Mouse (Mus musculus) right cerebral cortex, postnatal 36 days (tissue): Measurements from ENCODE around the gene Crtac1.

ENCODE experiments used
- DNase-seq, 2 experiments: peaks; one replicate each; pipeline ENCODE4 v3.0.0; 2022; ENCODE audit warnings: low spot score in 2 of 2, mixed read lengths in 1 of 2

The Crtac1 gene

DNA sequence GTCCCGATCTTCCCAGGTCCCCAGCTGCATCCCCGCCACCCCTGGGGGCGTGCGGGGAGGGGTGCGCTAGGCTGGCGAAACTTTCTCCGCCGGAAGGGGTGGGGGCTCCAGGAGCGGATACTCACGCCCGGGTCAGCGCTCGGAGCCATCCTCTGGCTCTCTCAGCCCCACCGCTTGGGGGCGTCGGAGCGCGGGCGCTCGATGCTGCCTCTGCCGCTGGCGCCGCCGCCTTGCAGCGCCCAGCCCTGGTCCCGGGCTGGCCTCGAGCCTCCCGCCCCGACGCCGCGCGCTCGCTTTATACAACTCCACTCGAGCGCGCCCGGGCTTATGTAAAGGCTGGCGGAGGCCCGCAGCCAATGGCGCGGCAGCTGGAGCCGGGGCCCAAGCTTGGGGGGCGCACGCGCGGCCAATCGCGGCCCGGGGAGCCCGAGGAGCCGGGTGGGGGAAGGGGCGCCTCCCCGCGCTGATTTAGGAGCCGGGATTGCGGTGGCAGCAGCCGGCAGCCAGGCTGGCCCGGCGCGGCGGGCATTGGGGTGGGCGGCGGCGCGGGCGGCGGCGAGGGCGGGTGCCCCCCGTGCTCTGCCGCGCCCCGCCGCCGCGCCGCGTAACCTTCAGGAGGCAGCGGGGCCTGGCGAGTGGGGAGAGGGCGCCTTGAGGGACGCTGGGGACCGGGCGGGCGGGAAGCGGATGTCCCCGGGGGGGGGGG is at the start of gene Crtac1:
Gene Crtac1 (minus strand): TSS at position 299 of the 706 bp plus-strand sequence.
- DNase-seq, result peak; percentile 85 to 86

DNA sequence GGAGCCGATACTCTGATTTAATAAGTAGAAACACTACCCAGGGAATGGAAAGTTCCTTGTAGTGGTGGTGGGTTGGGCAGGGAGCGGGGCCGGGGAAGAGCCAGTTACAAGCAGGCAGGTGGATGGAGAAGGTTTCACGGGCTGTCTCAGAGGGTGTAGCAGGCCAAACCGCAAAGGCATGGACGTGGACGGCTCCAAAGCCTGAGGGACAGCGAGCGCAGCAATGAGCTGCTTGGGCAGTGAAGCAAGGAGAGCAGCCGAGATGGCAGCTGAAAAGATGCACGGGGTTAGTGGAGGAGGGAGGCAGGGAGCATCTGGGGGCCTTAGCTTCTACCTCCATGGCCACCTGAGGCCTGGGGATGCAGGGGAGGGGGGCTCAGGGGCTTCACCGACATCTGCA is 46.7 kb upstream of the Crtac1 start:
- no peak for DNase-seq

DNA sequence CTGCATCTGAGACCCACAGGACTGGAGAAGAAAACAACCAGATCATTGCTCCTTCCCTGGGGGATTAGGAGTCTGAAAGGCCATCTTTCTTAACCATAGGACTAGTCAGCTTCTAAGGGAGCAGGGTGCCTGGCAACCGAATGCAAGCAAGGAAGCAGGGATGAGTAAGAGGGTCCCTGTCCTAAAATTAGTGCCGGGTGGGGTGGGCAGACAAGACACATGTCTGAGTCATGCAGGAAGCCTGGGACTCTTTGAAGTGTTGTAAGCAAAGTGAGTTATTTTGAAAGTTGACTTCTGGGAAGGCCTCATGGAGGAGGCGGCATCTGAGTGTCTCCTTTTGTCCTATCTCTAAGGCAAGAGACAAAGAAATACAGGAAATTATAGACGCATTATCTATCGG is 46.2 kb upstream of the Crtac1 start:
- peak; percentile 47 to 50 for DNase-seq

DNA sequence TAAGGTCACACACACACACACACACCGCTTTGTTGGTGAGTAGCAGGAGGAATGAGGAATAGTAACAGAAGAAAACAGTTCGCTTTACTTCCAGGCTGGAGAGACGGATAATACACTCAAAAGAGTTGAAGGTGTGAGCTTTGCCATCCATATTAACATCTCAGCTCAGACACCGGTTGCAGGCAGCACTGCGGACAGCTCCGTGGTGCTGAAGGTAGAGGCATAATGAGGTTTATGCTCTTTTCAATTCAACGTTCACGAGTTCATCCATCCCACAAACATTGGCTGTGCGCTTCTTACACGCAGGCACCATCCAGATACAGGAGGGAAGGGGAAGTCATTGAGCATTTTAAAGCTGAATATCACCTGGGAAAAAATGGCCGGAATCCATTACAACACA is 41.2 kb upstream of the Crtac1 start:
- no peak for DNase-seq

DNA sequence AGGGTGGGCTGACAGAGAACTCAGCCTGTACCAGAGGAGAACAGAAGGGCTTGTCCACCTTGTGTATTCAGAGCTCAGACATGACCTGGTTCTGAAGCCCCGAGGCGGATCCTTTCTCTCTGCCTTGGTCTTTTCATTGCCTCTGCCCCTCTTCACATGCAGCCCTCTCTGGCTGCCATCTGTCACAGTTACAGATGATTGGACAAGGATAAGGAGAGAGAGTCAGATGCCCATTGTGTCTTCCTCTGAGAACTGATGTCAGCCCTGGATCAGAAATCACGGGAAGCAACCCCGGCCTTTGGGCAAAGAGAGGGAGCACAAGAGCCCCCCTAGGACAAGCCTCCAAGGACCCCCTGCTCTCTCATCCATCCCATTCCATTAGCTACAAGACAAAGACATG is 40.0 kb upstream of the Crtac1 start:
- DNase-seq, result no peak

DNA sequence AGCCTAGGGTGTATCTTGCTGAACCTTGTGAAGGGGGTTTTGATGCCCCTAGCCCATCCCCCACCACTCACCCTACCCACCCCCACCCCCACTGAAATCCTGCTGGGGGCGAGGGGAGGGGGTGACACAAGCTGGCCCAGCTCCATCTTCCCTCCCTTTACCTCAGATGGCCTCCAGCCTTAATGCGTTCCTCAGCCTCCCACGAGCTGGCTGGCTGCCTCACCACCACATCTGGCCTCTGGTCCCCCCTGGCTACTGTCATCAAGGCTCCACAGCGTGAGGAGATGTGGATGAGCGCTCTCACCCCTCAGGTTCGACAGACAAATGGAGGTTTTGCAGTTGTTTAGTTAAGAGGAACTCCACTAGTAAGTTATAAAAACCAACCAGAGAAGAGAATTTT is 30.3 kb upstream of the Crtac1 start:
- DNase-seq, result no peak

DNA sequence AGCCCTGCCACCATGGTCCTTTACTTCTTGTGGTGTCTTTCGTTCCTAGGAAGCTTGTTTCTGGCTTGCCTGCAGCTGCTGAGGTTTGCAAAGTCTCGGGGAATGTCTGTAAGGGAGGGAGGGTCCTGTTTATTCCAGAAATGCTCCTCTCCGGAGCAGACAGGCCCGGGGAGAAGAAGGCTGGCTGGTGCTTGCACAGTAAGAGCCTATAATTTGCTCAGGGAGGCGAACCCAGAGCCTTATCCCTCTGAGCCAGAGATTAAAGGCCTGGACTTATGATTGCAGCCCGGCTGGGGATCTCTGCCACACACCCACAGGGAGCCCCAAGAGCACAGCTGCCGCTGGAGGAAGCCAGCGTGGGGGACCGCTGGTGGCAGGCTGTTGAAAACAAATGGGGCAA is 29.8 kb upstream of the Crtac1 start:
- no peak for DNase-seq

DNA sequence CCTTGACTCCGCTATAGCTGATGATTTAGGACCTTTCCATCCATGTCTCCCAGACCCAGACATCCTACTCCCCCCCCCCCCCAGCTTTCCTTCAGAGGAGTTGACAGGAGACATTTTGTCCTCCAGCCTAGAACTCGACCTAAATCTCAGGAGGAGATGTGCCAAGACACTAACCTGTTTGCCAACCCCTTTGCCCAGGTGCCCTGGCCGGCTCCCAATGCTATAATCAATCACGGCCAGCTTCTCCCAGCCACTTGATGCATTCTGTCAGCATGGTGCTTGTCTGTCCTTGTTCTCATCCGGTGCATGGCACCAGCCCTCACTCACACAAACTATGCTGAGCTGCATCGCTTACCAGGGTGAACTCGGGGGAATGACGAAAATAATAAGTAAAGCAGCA is 27.9 kb upstream of the Crtac1 start:
- no peak for DNase-seq

DNA sequence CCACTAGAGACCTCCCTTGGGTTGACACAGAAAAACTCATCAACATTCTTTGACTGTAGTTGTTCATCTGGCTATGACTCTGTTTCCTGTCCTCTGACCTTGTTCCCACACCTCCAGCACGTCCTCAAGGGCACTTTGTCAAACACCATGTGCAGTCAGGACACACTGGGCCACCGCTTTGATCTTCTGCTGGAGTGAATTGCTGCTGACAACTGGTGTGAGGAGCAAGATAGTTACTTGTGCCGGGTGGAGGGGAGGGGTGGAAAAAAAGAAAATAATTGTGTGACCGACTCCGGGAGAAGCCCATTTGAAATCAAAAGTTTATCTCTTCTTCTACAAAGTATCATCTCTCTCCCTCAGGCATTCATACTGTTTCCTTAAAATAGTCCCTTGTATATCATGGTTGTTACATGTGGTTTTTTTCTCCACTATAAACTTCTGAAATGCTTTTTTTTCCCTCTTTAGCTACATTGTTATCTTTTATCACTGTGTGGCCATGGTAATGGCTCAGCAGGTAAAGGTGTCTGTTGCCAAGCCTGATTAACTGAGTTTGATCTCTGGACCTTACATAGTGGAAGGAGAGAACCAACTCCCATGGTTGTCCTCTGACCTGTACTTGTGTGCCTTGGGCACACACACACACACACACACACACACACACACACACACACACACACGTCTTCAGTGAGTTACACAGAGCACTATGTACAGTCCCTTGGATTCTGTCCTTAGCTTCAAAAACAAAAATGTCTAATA is 23.1 kb upstream of the Crtac1 start:
- DNase-seq, result no peak

DNA sequence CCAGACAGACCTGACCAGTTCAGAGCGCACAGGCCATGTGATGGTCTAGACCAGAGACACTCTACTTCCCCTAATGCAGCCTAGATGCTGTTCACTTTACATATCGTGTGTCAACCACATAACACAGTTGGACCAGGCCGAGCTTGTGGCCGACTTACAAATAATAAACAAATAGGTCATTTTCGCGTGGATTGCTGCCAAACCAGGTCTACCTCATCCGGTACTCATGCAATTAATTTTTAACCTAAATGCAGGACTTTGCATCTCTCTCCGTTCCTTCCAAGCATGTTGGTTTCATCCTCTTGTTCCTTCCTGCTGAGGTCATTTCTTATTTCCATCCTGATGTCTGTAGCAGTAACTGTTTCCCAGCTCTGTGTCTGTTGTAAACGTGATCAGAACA is 22.4 kb upstream of the Crtac1 start:
- no peak for DNase-seq

DNA sequence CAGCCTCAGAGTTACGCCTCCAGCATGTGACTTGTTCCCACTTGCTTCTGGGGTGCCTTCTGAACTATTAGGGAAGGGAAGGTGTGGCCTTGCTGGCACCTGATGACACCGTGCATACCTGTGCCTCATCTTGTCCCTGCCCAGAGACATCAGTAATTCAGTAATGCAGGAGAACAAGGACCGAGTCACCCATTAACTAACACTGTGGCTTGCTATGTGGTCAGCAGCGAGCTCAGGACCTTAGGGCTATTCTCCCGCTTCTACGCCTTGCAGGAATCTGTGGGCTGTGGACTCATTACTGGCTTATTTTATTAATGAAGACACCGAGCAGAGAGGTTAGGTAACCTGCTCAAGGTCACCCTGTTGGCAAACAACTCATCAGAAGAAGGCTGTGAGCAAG is 21.0 kb upstream of the Crtac1 start:
- no peak for DNase-seq

DNA sequence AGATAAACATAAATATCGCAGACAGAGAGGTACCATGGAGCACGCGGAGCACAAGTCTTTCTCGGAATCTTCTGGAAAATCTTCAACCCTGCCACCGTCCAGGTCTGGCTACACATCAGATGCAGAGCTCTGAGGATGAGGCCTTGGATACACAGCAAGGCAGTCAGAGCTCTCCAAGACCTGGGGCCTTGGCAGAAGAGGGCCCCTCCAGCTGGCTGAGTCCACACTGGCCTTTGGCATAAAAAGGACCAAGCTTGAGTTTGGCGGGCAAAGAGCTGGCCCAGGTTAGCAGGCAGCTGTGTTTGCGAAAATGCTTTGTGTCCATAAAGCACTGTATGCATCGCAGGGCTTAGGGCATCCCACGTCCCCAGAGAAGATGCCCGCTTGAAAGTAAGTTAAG is 17.0 kb upstream of the Crtac1 start:
- DNase-seq, result no peak

DNA sequence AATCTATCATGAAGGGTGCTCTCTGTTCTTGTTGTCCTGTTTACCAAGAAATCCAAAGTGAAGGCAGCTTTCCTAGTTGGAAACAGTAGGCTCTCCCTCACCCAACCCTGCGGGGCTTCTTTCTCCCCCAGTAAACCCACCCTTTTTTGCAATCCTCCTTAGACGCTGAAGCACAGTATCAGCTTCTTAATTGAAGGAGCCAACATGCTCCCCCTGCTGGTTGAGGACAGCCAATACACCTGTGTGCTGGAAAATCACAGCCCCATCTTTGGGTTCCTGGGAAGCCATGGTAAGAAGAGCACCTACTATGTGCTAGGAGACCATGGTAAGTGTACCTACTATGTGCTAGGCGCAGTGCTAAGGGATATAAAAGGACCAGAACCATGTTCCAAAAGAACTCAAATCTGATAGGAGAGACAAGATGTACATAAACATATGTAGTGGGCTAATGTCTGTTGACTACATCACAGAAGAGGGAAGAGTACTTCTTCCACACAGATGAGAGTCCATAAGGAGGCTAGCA is 12.4 kb upstream of the Crtac1 start:
- no peak for DNase-seq

DNA sequence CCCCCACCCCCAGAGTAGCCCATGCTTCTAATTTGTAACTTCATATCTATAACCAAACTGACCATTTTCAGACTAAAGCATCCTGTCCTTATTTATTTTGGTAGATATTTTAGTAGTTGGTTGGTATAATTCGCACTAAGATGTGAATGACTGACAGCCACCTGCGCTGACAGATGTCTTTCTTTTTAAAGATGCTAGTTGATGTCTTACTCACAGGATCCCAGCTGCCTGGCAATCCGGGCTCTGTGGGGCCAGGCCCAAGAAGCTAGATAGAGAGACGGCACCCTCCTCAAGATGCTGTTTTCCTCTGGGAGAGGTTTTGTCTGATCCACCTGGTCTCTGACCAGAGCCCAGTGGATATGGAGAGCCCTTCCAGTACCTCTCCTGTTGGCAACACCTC is 11.7 kb upstream of the Crtac1 start:
- DNase-seq, result no peak

DNA sequence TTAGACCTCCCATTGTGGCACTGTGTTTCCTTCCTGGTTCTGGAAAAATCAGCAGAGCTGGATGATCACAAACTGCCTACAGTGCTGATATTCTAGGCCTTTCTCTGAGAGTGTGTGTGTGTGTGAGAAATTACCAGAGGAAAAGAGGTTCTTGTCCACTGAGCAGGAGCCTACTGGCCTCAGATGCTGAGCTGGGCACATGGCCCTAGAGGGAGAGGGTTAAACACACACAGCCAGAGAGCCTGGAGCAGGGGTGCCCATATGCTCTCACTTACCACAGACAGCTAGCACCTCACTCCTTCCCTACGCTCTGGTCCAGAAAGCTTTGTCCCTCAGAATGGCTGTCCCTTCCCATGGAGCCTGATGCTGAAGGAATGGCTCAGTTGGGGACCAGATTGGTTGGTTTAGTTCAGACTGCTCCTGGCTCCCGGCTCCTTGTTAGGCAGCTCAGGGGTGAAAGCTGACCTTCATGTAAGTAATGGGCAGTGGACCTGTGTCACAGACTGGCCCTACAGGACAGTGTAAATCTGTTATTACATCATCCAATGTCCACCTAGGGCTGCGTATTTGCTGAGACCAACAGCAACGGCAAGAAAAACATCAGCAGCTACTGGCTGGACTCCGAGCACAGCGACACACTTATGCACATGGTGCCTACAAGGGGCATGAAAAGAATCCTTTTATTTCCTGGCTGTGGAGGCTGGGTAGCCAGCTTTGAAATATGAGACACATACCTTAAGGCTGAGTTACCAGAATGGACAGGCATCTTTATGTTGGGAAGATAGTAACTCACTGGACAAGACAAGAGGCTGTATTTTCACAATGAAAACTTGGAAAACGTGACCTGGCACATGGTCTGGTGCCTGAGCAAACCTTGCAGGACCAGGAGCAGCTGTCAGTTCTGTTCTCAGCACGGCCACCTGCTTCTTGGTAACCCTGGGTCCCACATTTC is 10.9 kb upstream of the Crtac1 start:
- DNase-seq, result no peak

DNA sequence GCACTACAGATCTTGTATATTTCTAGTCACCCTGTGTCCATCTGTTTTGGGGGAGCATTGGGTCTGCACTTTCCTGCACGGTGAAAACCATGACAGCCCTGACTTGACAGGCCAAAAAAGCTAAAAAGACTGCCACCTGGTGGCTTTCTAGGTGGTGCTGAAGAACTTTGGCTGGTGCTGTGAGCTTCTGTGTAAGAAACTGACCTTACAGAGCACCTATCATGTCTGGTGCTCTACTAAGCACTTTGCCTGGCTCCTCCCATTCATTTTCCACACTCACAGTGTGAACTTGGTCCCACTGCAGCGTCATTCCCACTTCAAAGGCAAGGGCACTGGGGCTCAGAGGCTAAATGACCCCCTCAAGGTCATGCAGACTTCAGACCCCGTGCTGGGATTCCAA is 8.5 kb upstream of the Crtac1 start:
- DNase-seq, result no peak

DNA sequence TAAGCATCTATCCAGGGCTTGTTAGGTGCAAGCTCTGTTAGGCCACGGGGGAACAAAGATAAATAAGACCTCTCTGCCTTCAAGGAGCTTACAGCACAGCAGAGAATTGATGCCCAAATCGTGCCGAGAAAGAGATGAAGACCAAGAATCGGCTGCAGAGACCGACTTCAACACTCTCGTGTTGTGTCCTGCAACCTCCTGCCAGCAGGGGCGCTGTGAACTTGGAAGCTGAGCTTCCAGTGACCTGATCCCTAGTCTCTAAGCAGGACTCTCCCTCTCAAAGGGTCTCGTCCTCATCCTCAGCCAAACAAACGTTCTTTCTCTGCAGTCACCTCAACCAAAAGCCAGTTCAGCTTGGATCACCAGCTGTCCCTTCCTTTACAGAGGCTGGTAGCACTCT is 7.8 kb upstream of the Crtac1 start:
- DNase-seq, result no peak

DNA sequence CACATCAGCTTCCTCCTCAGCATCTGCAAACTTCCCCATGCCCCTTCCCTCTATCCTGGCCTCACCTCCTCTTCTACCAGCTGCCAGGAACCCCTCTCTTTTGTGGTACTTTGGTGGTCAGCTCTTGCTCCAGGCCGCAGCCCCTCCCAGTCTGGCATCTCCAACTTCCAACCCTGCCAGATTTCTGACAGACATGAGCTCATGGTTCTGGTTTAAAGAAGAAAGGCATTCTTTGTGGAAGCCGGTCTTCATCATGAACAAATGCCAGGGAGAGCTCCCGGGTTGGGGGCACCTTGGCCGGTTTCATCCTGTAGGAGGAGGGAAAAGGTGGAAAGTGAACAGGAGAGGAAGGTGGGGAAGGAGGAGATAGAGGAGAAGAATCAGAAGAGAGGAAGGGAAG is 4.0 kb upstream of the Crtac1 start:
- no peak for DNase-seq

DNA sequence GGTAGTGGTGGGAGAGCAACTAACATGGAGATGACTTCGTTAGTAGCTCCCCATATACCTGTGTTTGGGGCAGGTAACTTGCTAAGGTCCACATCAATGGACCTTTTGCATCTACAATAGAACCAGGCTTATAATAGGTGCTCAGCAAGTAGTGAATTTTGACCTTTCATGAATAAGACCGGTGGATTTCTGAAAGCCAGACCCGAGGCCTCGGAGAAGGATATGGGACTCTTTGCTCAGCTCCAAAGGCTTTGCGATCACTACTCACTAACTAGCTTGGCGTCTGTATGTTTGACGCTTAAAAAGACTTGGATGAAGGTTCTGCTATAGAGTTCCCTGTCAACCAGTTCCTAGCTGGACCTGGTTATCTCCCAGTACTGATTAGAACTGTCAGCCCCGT is 1.2 kb upstream of the Crtac1 start:
- no peak for DNase-seq

DNA sequence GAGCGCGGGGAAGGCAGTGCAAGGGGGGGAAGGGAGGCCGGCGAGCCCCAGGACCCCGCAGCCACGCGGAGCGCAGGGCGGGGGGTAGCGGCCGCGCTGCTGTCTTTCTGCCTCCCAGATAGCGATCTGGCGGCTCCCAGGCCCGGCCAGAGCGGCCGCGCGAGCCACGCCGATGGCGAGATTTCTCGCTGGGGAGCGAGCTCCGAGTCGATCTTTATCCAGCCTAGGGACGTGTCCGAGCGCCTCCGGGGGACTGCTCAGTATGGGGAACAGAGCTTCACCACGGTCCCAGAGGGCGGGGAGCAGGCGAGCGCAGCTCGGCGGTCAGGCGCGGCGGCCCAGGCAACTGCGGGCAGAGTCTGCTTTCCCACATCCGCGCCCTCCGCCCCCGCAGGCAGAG is 608 bp upstream of the Crtac1 start:
- peak; percentile 22 to 30 for DNase-seq

DNA sequence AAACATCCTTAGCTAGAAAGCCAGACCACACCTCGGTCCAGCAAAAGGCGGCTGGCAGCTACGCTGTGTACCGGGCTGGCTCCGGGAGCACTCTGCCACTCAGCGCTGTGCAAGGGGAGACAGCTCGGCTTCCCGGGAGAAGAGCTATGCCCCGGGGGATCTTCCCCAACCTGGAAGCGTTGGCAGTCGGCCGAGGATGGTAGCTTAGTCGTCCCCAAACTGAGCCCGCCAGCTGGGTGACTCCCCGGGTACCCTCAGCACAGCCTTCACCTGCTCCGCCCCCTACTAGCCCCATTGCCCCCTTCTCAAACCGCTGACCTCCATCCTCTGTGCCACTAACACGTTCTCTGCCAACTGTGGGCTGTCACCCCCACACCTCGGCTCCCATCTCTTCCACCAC is 602 bp downstream of the Crtac1 start:
- no peak for DNase-seq

DNA sequence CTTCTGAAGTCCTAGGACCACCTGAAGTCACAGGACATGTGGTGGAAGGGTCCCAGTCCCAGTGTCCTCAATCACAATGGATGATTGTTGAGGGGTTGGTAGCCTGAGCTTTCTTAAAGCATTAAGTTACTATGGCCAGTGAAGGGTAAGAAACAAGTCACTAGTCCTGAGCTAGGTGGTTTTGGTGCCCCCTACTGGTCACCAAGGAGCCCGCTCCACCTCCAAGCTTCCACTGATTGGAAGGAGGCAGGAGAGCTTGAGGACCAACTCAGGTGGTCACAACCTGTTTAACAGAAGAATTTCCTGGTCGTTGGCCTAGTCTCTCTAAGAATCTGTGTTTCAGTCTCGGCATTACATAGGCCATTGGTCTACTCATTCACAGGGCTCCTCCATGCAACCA is 2.2 kb downstream of the Crtac1 start:
- peak; percentile 35 to 52 for DNase-seq
